Mouse (Mus musculus): ENCODE results near the gene Plekha8. TPM values are rescaled to one million over a fixed set of nuclear protein-coding genes. Genes with fewer than 3 reads are reported as not detected.

Plekha8 gene
- total RNA-seq (2023) = 9.0 to 10.3 TPM (median 9.4 TPM) in 4 replicates

DNA sequence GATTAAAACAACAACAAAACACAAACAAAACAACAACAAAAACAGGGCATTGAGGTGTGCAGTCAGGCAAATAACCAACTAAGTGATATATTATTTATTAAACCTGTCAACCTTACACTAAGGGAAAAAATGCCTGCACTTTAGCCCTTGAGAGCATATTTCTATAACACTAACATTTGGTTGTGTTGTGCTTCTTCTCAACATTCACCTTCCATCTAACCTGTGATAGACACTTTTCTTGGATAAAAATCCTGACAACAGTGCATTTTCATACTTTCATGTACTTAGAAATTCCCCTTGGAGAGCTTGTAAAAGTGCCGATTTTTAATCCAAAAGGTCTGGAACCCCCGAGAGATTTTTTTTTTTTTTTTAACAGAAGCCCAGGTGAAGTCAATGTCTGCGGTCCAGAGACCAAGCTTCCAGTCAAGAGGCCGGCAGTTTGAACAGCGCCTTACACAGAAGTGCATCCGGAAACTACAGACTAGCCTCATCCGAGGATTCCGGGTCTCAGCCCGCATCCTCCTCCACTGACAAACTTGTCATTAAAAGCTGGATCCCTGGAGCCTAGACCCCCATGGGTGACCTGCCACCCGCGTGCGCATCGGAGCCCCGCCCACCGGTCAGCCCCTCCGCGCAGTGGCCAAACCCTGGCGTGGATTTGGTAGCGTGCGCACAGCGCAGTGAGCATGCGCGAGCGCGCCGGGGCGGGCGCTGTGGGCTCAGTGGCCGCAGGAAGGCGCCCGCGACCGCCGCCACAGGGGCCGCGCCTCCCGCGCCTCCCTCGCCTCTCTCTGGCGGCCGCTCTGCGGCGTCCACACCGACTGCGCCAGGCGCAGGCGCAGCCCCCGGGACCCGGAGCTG, at the start of gene Plekha8:
TSS of gene Plekha8 (plus strand) at position 643 of the 861 bp plus-strand sequence.

DNA sequence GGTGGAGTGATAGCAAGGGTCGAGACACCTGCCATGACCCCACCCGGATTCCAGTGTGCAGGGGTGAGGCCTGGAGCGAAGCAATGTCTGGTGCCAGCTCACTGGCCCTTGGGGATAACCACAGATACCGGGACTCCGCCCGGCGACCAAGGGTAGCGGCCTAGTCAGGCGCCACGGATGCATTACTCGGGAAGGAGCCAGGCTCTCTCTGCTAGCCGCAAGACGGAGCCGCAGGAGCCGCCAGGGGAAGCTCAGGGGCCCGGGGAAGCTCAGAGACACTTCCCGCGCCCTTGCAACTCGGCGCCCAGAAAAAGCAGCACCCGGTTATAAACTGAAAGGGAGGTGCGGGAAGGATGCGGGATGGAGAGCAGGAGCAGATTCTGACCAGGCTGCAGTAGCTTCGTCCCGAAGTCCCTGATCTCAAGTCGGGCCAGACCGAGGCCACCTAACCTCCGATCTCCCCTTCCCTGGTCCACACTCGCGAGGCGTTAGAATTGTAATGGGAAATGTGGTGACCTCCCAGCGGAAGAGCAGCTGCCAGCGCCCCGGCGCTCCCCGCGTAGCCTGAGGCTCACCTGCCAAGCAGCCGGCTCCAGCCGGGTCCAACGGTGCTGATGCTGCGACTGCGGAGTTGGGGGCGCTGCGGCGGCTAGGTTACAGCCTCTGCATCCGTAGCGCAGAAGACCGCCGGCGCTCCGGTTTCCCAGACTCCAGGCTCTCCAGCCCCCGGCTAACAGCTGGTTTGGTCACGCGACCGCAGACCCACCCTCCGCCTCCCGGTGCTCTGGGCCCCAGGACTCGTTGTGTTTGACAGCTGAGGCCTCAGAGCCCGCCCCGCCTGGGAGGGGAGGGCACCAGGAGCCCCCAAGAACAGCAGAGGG, 29.0 kb upstream of the Plekha8 start, which contains the start of gene Scrn1:
TSS of gene Scrn1 (minus strand) at position 825 of the 881 bp plus-strand sequence.

DNA sequence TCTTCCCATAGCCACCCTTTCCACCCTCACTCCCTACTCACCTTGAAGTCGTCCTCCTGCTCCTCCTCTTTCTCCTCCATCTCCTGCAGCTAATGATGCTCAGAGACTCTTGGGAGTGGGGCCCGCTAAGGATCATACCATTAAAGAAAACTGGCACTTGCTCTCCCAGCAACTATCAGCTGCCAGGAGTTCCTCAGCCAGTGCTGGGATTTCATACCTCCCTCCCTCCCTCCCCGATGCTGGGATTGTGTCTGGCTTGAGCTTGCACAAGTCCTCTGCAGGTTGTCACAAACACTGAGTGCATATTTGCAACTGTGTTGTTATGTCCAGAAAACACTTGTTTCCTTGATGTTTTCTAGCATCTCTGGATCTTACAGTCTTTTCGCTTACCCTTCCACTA, 2.3 kb downstream of the Plekha8 start, which contains the start of gene Fkbp14:
TSS of gene Fkbp14 (minus strand) at position 101 of the 400 bp plus-strand sequence.

DNA sequence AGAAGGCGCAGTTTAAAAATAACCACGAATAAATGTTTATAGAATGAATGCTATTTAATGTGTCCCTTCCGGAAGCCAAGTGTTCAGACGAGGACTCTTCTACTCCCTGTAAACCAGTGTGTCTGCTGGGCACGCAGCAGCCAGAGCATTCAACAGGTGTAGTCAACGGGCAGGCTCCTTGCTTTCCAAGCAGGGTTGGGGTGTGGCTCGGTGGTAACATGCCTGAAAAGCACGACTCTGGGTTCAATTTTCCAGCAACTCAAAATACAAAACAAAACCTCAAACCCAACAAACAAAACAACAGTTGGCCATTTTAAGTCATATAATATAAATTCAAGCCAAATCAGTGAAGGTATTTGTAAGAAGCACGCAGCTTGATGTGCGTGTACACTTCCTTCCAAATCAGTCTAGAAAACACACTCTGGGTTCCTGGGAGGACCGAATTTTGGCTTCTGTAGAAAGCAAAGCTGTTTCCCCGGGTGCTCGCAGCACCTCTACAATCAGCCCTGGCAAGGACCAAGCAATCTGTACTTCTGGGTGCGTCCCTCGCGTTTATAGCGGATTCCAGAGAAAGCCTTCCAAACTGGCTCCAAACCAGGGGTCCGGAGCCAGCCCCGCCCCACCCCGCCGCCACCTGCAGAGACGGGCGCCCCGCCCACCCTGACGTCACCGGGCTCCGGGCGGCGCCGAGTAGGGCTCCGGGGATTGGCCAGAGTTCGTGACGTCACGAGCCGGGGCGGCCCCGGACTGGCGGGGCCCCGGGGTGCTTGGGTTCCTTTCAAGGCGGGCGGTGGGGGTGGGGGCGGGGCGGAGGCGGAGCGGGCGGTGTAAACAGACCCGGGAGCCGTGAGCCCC, 86.2 kb downstream of the Plekha8 start, which contains the start of gene Mturn:
TSS of gene Mturn (plus strand) at position 734 of the 855 bp plus-strand sequence.

Other genes with a start within 250 kb of the Plekha8 start
- gene Wipf3, start 165.5 kb upstream of the Plekha8 start, total RNA-seq (2023) = 0.15 to 0.26 TPM (median 0.16 TPM) in 3 of 4 replicates, not detected in the other
- gene Scrn1, start 28.6 kb upstream of the Plekha8 start, total RNA-seq (2023) = not detected in 4 replicates
- 0.42 to 0.91 TPM (median 0.56 TPM) in 4 replicates for gene Fkbp14, start 2.2 kb downstream of the Plekha8 start, total RNA-seq (2023)
- gene Mturn, start 86.5 kb downstream of the Plekha8 start, total RNA-seq (2023) = 11.5 to 16.4 TPM (median 16.0 TPM) in 4 replicates
- 41.4 to 51.4 TPM (median 47.1 TPM) in 4 replicates for gene Znrf2, start 221.8 kb downstream of the Plekha8 start, total RNA-seq (2023)

Data from B cell, adult 62 days (primary cell).